Mouse (Mus musculus): ENCODE data around the gene Zswim1. TPM values are rescaled to one million over a fixed set of nuclear protein-coding genes. Genes with fewer than 3 reads are reported as not detected.
"Not testable (repeated sequence)": the region's sequence is repeated elsewhere in the genome, so short reads cannot be mapped to it uniquely, and the experiment has no call there.

Zswim1 gene
- polyA plus RNA-seq, 1 experiment = 3.7 TPM

DNA sequence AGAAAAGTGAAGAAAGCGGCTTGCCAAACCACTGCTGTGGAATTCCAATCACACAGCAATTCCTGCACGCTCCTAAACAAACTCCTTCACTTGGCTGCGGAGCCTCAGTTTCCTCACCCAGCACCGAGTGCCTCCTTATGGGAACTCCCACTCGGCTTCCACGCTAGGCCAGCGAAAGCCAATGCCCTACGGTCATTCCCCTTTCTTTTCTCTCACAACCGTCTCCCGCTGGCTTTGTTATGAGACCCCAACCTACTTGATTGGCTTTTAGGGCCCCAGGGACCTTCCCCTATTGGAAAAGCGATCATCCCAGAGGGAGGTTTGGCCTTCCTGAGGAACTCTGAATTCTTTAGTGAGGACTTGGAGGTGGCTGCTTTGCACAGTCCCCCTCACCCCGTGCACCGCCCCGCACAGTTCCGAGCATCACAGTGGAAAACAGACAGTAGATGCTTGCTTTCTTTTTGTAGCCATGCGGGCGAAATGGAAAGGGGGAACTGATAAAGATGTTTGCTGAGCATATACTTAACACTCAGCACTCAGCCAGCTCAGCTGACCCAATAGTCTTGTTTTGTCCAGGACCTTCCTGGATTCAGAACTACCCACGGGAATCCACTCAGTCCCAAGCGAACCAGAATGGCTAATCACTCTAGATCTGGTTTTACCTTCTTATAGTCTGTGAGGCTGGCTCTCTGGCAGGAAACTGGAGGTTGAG is 35.5 kb downstream of the Zswim1 start:
- no peak overlapping the region for H3K4me3 ChIP-seq (replicated peaks; ENCODE audit: control insufficient read depth, low read depth, low read length)
- TF ChIP-seq POLR2A (IDR thresholded peaks at IDR 0.05; ENCODE audit: borderline replicate concordance, control insufficient read depth, low read depth, low read length) = no peak
- TF ChIP-seq CTCF (IDR thresholded peaks at IDR 0.05; ENCODE audit: control insufficient read depth, insufficient read depth, low read length) = no peak
- H3K27ac ChIP-seq (ENCODE audit: control insufficient read depth, insufficient read depth, low read depth, low read length, poor library complexity) = no peak overlapping the region; the same call in 1 of the 2 replicates
- H3K4me1 ChIP-seq (ENCODE audit: control insufficient read depth, insufficient read depth, low read length) = no peaks in the 10 kb centered on the region
- 8% methylated on average over 19 of the region's 19 CpGs for WGBS

- WGBS = 67% methylated on average over 2 of the region's 2 CpGs
- TF ChIP-seq POLR2A (IDR thresholded peaks at IDR 0.05; ENCODE audit: borderline replicate concordance, control insufficient read depth, low read depth, low read length) = no peak
- no peak for TF ChIP-seq CTCF (IDR thresholded peaks at IDR 0.05; ENCODE audit: control insufficient read depth, insufficient read depth, low read length)
- no peaks in the 10 kb centered on the region for H3K4me1 ChIP-seq (ENCODE audit: control insufficient read depth, insufficient read depth, low read length)
- H3K27ac ChIP-seq (ENCODE audit: control insufficient read depth, insufficient read depth, low read depth, low read length, poor library complexity) = no peak overlapping the region
- H3K4me3 ChIP-seq (replicated peaks; ENCODE audit: control insufficient read depth, low read depth, low read length) = no peak overlapping the region
These were observed 36.7 kb downstream of the Zswim1 start for GRCm38 (mm10) chr2:164859155-164859554.

DNA sequence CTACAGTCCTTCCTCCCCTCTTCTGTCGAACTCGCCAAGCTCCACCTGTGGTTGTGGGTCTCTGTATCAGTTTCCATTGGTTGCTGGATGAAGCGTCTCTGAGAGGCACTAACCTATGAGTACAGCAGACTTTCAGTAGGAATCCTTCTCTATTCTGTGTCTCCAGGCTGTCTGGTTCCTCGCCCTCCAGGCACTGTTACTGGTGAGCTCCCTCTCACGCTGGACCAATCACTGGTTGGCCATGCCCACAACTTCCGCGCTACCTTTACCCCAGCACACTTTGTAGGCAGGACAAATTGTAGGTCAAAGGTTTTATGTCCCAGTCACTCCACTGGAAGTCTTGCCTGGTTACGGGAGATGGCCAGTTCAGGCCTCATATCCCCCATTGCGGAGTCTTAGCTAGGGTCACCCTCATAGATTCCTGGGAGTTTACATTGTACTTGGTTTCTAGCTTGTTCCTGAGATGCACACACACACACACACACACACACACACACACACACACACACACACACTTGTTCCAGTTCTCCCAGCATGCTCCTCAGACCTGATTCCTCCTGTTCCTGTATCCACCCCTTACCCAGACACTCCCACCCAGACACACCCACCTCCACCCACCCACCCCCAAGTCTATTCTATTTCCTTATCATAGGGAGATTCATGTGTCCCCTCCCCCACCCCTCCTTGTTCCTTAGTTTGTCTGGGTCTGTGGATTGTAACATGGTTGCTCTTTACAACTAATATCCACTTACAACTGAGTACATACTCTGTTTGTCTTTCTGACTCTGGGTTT is 37.4 kb downstream of the Zswim1 start:
- Histone ChIP-seq H3K4me1 (ENCODE audit: control insufficient read depth, insufficient read depth, low read length) (no peaks in the 10 kb centered on the region), H3K4me3 (replicated peaks; ENCODE audit: control insufficient read depth, low read depth, low read length) (no peak overlapping the region), H3K27ac (ENCODE audit: control insufficient read depth, insufficient read depth, low read depth, low read length, poor library complexity) (no peak overlapping the region)
- no peak for TF ChIP-seq CTCF (IDR thresholded peaks at IDR 0.05; ENCODE audit: control insufficient read depth, insufficient read depth, low read length)
- TF ChIP-seq POLR2A (IDR thresholded peaks at IDR 0.05; ENCODE audit: borderline replicate concordance, control insufficient read depth, low read depth, low read length) = no peak
- 60% methylated on average over 9 of the region's 9 CpGs for WGBS

DNA sequence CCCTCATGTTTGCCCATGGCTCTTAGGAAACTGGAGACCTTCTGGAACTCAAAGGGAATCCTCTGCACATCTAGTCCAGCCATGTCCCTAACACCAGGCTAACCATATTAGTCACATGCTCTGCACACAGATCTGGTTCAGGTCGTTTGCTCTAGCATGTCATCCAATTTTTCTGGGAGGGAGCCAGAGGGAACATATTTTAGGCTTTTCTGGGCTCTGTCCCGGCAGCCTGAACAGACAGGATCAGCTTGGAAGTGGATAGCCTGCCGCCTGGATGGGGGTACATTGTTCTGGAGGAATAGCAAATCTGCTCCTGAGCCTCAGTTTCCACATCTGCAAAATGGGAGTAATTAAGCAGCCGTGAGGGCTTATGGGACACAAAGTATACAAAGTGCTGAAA is 38.6 kb downstream of the Zswim1 start:
- no peak overlapping the region for H3K4me3 ChIP-seq (replicated peaks; ENCODE audit: control insufficient read depth, low read depth, low read length)
- no peaks in the 10 kb centered on the region for H3K4me1 ChIP-seq (ENCODE audit: control insufficient read depth, insufficient read depth, low read length)
- no peak for TF ChIP-seq POLR2A (IDR thresholded peaks at IDR 0.05; ENCODE audit: borderline replicate concordance, control insufficient read depth, low read depth, low read length)
- TF ChIP-seq CTCF (IDR thresholded peaks at IDR 0.05; ENCODE audit: control insufficient read depth, insufficient read depth, low read length) = no peak
- 67% methylated on average over 4 of the region's 4 CpGs for WGBS
- H3K27ac ChIP-seq (ENCODE audit: control insufficient read depth, insufficient read depth, low read depth, low read length, poor library complexity) = no peak overlapping the region

GRCm38 (mm10) chr2:164862179-164862861 is 39.8 kb downstream of the Zswim1 start:
- H3K27ac ChIP-seq (ENCODE audit: control insufficient read depth, insufficient read depth, low read depth, low read length, poor library complexity) = no peak overlapping the region
- H3K4me1 ChIP-seq (ENCODE audit: control insufficient read depth, insufficient read depth, low read length) = peaks cover 4% of the 10 kb centered on the region
- H3K4me3 ChIP-seq (replicated peaks; ENCODE audit: control insufficient read depth, low read depth, low read length) = no peak overlapping the region
- WGBS = 17% methylated on average over 9 of the region's 9 CpGs
- no peak for TF ChIP-seq POLR2A (IDR thresholded peaks at IDR 0.05; ENCODE audit: borderline replicate concordance, control insufficient read depth, low read depth, low read length)
- no peak for TF ChIP-seq CTCF (IDR thresholded peaks at IDR 0.05; ENCODE audit: control insufficient read depth, insufficient read depth, low read length)

DNA sequence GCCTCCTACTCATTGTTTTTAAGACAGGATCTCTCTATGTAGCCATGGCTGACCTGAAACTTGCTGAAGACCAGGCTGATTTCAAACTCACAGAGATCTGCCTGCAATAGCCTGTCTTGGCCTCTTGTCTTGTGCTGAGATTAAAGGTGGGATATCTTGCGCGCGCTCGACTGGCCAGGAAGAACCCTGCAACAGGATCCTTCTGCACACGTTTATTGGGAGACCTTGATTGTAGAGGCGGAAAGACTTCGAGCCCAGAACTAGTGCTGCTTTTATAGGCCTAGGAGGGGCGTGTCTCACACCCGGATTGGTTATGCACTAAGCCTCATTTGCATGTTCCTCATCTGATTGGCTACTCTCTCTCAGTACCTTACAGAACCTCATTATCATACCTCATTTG is 40.9 kb downstream of the Zswim1 start:
- H3K27ac ChIP-seq (ENCODE audit: control insufficient read depth, insufficient read depth, low read depth, low read length, poor library complexity); H3K4me3 ChIP-seq (replicated peaks; ENCODE audit: control insufficient read depth, low read depth, low read length); H3K4me1 ChIP-seq (ENCODE audit: control insufficient read depth, insufficient read depth, low read length): not testable (repeated sequence)
- 97% methylated on average over 8 of the region's 9 CpGs for WGBS

DNA sequence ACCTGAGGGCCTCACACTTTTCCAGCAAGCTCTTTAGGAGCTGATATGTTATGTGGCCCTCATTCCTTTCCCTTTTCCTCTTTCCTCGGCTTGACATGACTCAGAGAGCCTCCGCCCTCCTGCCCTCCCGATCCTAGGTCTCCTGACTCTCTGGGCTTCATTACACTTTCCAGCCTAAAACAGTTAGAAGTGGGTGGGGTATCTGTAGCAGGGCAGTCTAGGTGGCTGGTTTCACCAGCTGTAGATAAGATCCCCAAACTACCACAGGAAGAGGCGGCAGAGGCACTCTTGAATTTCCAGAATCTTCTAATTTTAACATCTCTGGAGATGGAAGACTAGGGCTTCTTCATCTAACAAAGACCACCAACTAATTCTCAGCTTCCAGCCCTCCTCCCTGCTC is 42.1 kb downstream of the Zswim1 start:
- no peak for TF ChIP-seq POLR2A (IDR thresholded peaks at IDR 0.05; ENCODE audit: borderline replicate concordance, control insufficient read depth, low read depth, low read length)
- peaks cover 7% of the 10 kb centered on the region for H3K4me1 ChIP-seq (ENCODE audit: control insufficient read depth, insufficient read depth, low read length)
- 57% methylated on average over 4 of the region's 4 CpGs for WGBS
- H3K4me3 ChIP-seq (replicated peaks; ENCODE audit: control insufficient read depth, low read depth, low read length) = no peak overlapping the region
- H3K27ac ChIP-seq (ENCODE audit: control insufficient read depth, insufficient read depth, low read depth, low read length, poor library complexity) = no peak overlapping the region

DNA sequence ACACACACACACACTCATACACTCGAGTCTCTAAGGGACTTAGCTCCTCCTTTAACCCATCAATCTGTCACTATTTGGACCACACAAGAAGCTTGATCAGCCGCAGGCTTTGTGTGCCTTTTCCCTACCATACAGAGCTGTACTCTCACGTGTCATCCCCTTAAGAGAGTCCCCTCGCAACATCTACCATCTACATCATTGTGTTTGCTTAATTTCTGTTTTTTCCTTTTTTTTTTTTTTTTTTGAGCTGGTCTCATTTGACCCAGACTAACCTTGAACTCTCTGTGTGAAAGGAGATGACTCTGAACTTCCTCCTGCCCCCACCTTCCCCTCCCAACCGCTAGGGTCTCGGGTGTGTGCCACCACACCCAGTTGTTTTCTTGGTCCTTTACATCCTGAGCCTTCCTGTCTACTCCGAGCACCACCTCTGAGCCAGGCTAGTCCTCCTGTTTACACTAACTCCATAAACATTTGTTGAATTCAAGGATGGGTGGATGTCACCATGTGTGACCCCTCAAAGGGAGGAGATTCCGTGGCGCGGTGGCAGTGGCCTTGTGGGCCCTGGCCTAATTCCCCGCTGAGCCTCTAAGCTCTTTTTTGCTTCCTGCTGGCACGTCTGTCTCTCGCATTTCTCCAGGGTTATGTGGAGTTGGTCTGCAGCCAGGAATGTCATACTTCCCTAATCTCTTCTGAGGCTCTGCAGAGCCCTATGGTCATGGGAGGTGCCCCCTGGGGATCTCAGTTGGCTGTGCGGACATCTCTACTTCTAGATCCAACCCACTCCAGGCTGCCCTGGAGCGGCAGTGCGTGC is 44.5 kb downstream of the Zswim1 start:
- WGBS = 18% methylated on average over 16 of the region's 16 CpGs
- TF ChIP-seq CTCF (IDR thresholded peaks at IDR 0.05; ENCODE audit: control insufficient read depth, insufficient read depth, low read length) (no peak), POLR2A (IDR thresholded peaks at IDR 0.05; ENCODE audit: borderline replicate concordance, control insufficient read depth, low read depth, low read length) (no peak)
- Histone ChIP-seq H3K4me3 (replicated peaks; ENCODE audit: control insufficient read depth, low read depth, low read length) (no peak overlapping the region), H3K4me1 (ENCODE audit: control insufficient read depth, insufficient read depth, low read length) (peaks cover 7% of the 10 kb centered on the region), H3K27ac (ENCODE audit: control insufficient read depth, insufficient read depth, low read depth, low read length, poor library complexity) (peak overlapping the region; percentile 82)

Data from bone marrow, adult 2 months (tissue).